Comparison of ENCODE assay signal across 27 mouse cellular contexts in the genomic region with DNA sequence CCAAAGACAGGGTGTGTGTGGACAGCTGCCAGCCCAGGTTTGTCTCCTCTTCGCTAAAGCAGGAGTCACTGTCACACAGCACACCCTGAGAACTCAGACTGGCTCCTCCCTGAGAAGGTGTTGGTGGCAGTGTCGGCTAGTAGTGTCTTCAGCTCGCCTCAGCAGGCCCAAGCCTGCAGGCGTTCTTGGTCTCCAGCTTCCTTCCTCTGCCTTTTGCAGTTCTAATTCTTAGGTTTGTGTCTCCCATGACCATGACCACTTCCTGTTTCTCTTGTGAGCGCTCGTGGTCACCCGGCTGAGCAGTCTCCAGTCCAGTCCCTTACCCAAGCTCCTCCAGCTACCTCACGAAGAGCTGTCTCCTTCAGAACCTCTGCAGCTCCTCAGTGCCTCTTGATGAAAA. TPM values are rescaled to one million over a fixed set of nuclear protein-coding genes. Genes with fewer than 3 reads are reported as not detected.
DNase-seq lines count a peak whose midpoint lies in the region; ATAC-seq and TF ChIP-seq lines count a peak whose summit lies in the region.
"Had no signal": no experiment of that assay in that cellular context is flagged by ENCODE, and none has a peak within 500 bp of the region (broad histone marks: within the 10 kb centered on the region; RNA-seq: fewer than 3 reads in every experiment).

No protein-coding gene starts in this region.

- no peak for TF ChIP-seq CTCF in stomach, postnatal 0 days (IDR thresholded peaks at IDR 0.05; ENCODE audit: low read depth)

- H3K36me3 ChIP-seq in heart, embryonic 10.5 days: peaks cover 31% of the 10 kb centered on the region
- no peaks in the 10 kb centered on the region; the same call in 1 of the 2 replicates for H3K36me3 ChIP-seq in stomach, postnatal 0 days (ENCODE audit: control insufficient read depth, insufficient read depth, low read length)
- H3K36me3 ChIP-seq: stomach, embryonic 15.5 days had no signal

- peaks cover 13% of the 10 kb centered on the region; the same call in 1 of the 2 replicates for H3K4me1 ChIP-seq in heart, embryonic 10.5 days
- H3K4me1 ChIP-seq in brown adipose tissue, adult 24 weeks (ENCODE audit: control insufficient read depth, insufficient read depth, insufficient read length, low read length): no peaks in the 10 kb centered on the region; the same call in none of the 2 replicates
- H3K4me1 ChIP-seq in stomach, postnatal 0 days (replicated peaks; ENCODE audit: control insufficient read depth, insufficient read depth): no peaks in the 10 kb centered on the region
- H3K4me1 ChIP-seq: limb, embryonic 12.5 days; midbrain, embryonic 10.5 days; stomach, embryonic 15.5 days had no signal

- no peak for ATAC-seq in stomach, postnatal 0 days (ENCODE audit: low FRiP score, low TSS enrichment)
- ATAC-seq: forebrain, embryonic 14.5 days; hindbrain, postnatal 0 days had no signal

- H3K9ac ChIP-seq in stomach, postnatal 0 days (ENCODE audit: low read length): no peak overlapping the region
- H3K9ac ChIP-seq: limb, embryonic 12.5 days; lung, embryonic 14.5 days; stomach, embryonic 15.5 days had no signal

- no peaks in the 10 kb centered on the region for H3K27me3 ChIP-seq in heart, embryonic 10.5 days (ENCODE audit: insufficient read depth, poor library complexity, severe bottlenecking)
- no peaks in the 10 kb centered on the region for H3K27me3 ChIP-seq in stomach, postnatal 0 days (ENCODE audit: control insufficient read depth, insufficient read depth, low read length)
- H3K27me3 ChIP-seq: limb, embryonic 12.5 days; stomach, embryonic 15.5 days had no signal

- peak; percentile 7 for DNase-seq in heart, adult 8-10 months (ENCODE audit: low spot score)
- no peak for DNase-seq in heart, embryonic 10.5 days (ENCODE audit: low spot score)
- peak; percentile 92 for DNase-seq in 416B (ENCODE audit: low read depth)
- DNase-seq in monocyte, adult 2 months (ENCODE audit: low read depth in 1 of 2, low spot score in 2 of 2): peak; percentile 35 to 50
- DNase-seq in stomach, postnatal 0 days (ENCODE audit: low spot score): no peak
- no peak for DNase-seq in cerebellum, postnatal 36 days
- no peak for DNase-seq in urinary bladder, adult 2 months (ENCODE audit: low spot score)
- DNase-seq: adrenal gland, adult 8-10 months; cerebellum, adult 9-10 months; embryo, embryonic 11 days; heart, postnatal 14 days; kidney, adult 2 months; kidney, postnatal 36 days; lung, embryonic 14.5 days; right cerebral cortex, postnatal 25 days; thymus, postnatal 14 days had no signal

- H3K27ac ChIP-seq in heart, embryonic 10.5 days: no peak overlapping the region
- peak overlapping the region; percentile 60 for H3K27ac ChIP-seq in brown adipose tissue, adult 24 weeks (replicated peaks; ENCODE audit: low read depth, low read length)
- H3K27ac ChIP-seq in stomach, postnatal 0 days (replicated peaks): no peak overlapping the region
- H3K27ac ChIP-seq: heart, adult 2 months; hindbrain, postnatal 0 days; limb, embryonic 12.5 days; midbrain, embryonic 10.5 days; stomach, embryonic 15.5 days had no signal

- no peak overlapping the region for H3K4me3 ChIP-seq in heart, embryonic 10.5 days
- no peak overlapping the region for H3K4me3 ChIP-seq in brown adipose tissue, adult 24 weeks (ENCODE audit: insufficient read depth, low read depth, low read length)
- H3K4me3 ChIP-seq in stomach, postnatal 0 days (ENCODE audit: low read depth, low read length): no peak overlapping the region
- H3K4me3 ChIP-seq: heart, adult 2 months; limb, embryonic 12.5 days; midbrain, embryonic 10.5 days; myocyte; stomach, embryonic 15.5 days had no signal

- H3K4me2 ChIP-seq in stomach, postnatal 0 days (replicated peaks; ENCODE audit: low read depth): no peak overlapping the region
- H3K4me2 ChIP-seq: limb, embryonic 12.5 days; lung, embryonic 14.5 days; stomach, embryonic 15.5 days had no signal

- no peaks in the 10 kb centered on the region for H3K9me3 ChIP-seq in heart, embryonic 10.5 days
- no peaks in the 10 kb centered on the region for H3K9me3 ChIP-seq in stomach, postnatal 0 days (ENCODE audit: control insufficient read depth, low read length)
- H3K9me3 ChIP-seq: G1E; limb, embryonic 12.5 days; midbrain, embryonic 10.5 days; stomach, embryonic 15.5 days had no signal

- no peak for TF ChIP-seq EP300 in stomach, postnatal 0 days (optimal IDR thresholded peaks at IDR 0.05)

- WGBS in heart, embryonic 10.5 days: 75% methylated on average over 8 of the region's 8 CpGs
- 87% methylated on average over 8 of the region's 8 CpGs for WGBS in stomach, postnatal 0 days

RNA-seq across cellular contexts. Expression of gene Kcnk13, which starts 21.9 kb away (rescaled TPM):
- total RNA-seq in heart, adult 8-10 months (2022): under 1 TPM; 0.16 to 0.52 (median 0.34) TPM
- 0.05 and 0.23 TPM in 2 replicates for polyA plus RNA-seq in heart, embryonic 10.5 days (2016; fragmentation: Nextera tagmentation; extraction: Ambion mirVana)
- 0.40 TPM in 1 of 2 replicates, not detected in the other for polyA plus RNA-seq in brown adipose tissue, adult 24 weeks (2012; ENCODE audit: insufficient read depth, insufficient read length, missing spikeins)
- polyA plus RNA-seq in stomach, postnatal 0 days (2015; fragmentation: Nextera tagmentation; extraction: Ambion mirVana): 0.45 TPM in 2 replicates
- 0.65 and 0.92 TPM in 2 replicates for polyA plus RNA-seq in urinary bladder, adult 2 months (2012; rRNA removed)
- polyA plus RNA-seq: C2C12, G1E had no signal

RNA-seq across cellular contexts. Expression of gene Tdp1, which starts 58.1 kb away (rescaled TPM):
- total RNA-seq in heart, adult 8-10 months (2022): 10 to 100 TPM in 1 of 4 experiments, 1 to 10 TPM in 3; 7.5 to 11.1 (median 9.2) TPM
- polyA plus RNA-seq in heart, embryonic 10.5 days (2016; fragmentation: Nextera tagmentation; extraction: Ambion mirVana): 42.0 and 51.3 TPM in 2 replicates
- 4.9 and 6.5 TPM in 2 replicates for polyA plus RNA-seq in brown adipose tissue, adult 24 weeks (2012; ENCODE audit: insufficient read depth, insufficient read length, missing spikeins)
- polyA plus RNA-seq in stomach, postnatal 0 days (2015; fragmentation: Nextera tagmentation; extraction: Ambion mirVana): 12.9 and 13.3 TPM in 2 replicates
- 12.1 and 12.4 TPM in 2 replicates for polyA plus RNA-seq in urinary bladder, adult 2 months (2012; rRNA removed)

RNA-seq across cellular contexts. Expression of gene Efcab11, which starts 58.2 kb away (rescaled TPM):
- total RNA-seq in heart, adult 8-10 months (2022): under 1 TPM in 2 of 4 experiments, not detected in 2; 0.11 to 0.31 TPM
- 10.1 and 12.6 TPM in 2 replicates for polyA plus RNA-seq in heart, embryonic 10.5 days (2016; fragmentation: Nextera tagmentation; extraction: Ambion mirVana)
- polyA plus RNA-seq in brown adipose tissue, adult 24 weeks (2012; ENCODE audit: insufficient read depth, insufficient read length, missing spikeins): not detected in 2 replicates
- polyA plus RNA-seq in stomach, postnatal 0 days (2015; fragmentation: Nextera tagmentation; extraction: Ambion mirVana): 2.8 and 3.6 TPM in 2 replicates
- polyA plus RNA-seq in urinary bladder, adult 2 months (2012; rRNA removed): 0.28 and 0.62 TPM in 2 replicates
- total RNA-seq: gastrocnemius, adult 18-20 months had no signal

Comparison
In these comparisons a context has a peak if more than half of its experiments do, and no peak if none do; other contexts are left out.
1. DNase-seq: peak in heart, adult 8-10 months (single experiment), 416B (single experiment) and monocyte, adult 2 months (2 of 2); none in heart, embryonic 10.5 days (single experiment), stomach, postnatal 0 days (single experiment), cerebellum, postnatal 36 days (0 of 2) and urinary bladder, adult 2 months (single experiment).